Mouse (Mus musculus): Measurements from ENCODE around the gene Arnt.
"Not testable (repeated sequence)": the region's sequence is repeated elsewhere in the genome, so short reads cannot be mapped to it uniquely, and the experiment has no call there.

Arnt gene

DNA sequence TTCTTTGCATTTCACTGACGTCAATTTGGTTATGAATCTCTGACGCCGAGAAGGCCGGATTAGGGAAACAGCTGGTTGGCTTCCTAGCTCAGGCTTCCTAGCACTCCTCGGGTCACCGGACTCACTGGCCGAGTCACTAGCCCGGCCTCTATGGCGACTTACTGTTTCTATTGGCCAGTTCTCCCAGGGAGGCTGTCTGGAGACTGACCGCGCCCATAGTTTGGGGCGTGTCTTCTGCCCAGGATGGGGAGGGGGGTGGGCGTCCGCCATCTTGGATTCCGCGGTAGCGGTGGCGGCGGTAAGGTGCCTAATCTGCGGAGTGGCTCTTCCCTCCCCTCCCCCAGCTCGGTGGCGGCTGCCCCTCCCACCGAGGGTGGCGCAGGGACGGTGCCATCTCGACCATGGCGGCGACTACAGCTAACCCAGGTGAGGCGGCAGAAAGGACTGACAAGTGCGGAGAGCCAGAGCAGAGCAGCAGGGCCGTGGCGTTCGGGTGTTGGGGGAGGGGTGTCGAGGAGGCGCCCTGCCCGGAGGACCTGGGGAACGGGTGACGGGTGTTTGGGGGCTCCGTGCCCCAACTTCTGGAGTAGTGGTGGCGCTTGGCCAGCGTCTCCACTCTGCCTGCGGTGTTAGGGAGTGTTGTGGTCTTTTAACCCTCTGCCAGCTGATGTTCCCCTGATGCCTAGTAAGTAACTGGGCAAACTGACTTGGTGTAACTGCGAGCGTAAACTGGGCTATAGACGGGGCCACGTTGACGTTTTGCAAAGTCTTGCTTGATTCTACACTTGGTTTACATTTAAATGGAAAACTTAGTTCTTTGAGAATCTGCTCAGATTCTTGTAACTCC is at the start of gene Arnt:
Arnt (plus strand) TSS at position 253 of the 847 bp plus-strand sequence.
- DNase-seq (ENCODE audit: low spot score in 2 of 2) = peak; percentile 81 to 93

DNA sequence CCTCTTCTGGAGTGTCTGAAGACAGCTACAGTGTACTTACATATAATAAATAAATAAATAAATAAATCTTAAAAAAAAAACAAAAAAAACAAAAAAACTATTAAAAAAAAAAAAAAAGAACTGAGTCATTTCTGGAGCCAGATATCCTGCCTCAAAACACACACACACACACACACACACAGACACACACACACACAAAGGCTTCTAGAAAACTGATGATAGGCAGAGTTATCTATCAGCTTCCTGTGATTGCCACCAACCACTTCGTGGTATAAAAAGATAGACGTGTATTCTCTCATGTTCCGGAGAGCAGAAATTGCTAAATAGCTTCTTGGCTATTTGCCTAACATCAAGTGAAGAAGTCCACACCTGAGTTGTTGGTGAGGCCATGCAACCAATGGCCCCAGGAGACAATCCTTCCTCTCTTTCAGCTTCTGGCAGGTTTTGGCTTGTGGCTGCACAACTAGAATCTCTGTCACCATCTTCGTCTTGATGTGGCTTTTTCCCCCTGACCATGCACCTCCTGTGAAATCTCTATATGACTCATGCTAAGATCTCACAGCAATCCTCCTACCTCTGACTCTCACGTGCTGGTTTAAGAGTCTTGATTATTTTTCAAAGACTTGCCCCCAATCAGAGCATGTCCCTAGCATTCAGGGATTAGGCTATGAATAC is 48.6 kb upstream of the Arnt start:
- no peak for DNase-seq (ENCODE audit: low spot score in 2 of 2)

DNA sequence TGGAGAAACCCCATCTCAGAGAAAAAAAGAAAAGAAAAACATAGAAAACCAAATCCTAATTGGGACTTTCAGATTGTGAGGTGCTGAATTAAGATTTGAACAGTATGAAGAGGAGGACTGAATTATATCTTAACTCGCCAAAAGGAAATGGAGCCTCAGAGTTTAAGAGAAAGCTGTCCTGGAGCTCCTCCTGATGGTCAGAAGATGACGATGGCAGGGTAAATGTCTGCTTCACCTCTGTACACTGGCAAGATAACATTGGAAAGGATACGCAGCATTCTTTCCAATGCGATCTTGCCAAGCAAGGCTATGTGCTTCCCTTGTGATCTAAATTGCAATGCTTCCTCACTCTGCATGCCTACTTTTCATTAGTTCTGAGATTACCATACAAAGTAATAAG is 39.8 kb upstream of the Arnt start:
- DNase-seq (ENCODE audit: low spot score in 2 of 2) = no peak

DNA sequence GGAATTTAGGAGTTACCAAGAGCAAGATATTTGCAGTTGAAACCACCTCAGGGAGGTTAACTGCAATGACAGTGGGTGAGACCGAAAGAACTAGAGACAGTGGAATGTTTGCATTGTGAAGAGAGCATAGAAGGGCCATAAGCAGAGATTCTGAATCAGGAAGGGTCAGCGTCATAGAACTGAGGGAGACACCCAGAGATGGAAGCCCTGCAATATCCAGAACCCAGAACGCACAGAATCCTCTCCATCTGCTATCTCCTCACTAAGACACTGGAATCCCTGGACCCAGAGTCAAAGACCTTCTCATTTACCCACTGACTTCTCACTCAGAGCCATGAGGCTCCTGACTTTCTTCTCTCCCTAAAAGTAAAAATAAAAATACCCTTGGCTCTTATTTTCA is 31.4 kb upstream of the Arnt start, which contains the start of gene 4930558C23Rik:
4930558C23Rik (minus strand) TSS at position 101 of the 400 bp plus-strand sequence.
- DNase-seq (ENCODE audit: low spot score in 2 of 2) = no peak

DNA sequence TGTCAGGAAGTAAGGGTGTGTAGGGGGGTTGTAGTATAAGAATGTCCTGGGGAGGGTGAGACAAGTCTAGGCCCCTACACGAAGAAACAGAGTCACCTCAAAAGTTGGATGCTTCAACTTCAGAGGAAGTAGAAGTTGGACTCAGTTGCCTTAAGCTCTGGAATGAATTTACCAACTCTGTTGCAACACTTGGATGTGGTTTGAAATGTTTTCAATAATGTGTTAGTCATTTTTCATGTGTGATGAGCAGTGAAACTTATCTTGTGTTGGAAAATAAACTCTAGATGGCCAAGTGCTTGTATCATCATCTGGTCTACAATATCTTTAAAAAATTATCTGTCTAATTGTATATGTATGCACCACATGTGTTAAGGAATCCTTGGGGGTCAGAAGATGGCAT is 26.5 kb upstream of the Arnt start:
- no peak for DNase-seq (ENCODE audit: low spot score in 2 of 2)

DNA sequence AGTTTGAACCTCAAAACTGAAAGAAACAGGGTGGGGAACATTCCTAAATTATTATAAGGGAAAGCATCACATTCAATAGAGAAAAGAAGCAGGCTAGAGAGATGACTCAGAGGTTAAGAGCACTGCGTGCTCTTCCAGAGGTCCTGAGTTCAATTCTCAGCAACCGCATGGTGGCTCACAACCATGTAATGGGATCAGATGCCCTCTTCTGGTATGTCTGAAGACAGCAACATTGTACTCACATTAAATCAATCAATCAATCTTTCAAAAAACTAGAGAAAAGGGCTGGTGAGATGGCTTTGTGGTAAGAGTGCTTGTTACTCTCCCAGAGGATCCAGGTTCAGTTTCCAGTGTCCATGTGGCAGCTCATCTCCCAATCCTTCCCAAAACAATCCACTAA is 25.3 kb upstream of the Arnt start:
- DNase-seq (ENCODE audit: low spot score in 2 of 2) = no peak

DNA sequence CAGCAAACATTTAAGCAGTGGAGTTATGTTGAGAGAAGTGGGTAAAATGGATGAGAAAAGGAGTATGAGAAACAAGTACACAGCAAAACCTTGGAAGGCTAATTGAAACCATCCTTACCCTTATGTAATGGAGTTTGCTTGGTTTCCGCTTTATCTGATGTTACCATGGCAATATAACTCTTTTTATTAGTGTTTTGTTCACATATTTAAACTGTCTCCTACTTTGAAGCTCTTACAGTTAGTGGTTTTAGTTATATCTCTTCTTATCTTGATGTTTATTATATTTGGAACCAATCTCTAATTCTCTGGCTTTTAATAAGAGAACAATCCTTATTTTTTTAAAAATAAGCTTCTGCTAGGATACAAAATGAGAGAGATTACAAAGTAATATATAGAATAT is 21.9 kb upstream of the Arnt start:
- no peak for DNase-seq (ENCODE audit: low spot score in 2 of 2)

DNA sequence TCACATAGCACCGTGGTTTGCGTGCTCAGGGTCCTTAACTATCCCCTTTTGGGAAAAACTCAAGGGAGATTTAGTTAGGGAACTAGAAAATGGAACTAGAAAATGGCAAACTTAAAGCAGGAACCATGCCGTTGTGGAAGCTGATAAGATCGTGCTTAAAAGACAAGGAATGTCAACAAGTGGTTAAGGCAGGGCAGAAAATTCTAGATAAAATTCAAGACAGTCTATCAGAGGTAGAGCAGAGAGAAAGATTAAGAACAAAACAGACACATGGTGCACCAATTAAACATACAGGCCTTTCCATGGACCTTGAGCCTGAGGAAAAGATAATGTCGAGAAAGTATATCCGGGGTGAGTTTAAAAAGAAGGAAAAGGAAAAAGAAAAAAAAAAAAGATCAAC is 16.3 kb upstream of the Arnt start:
- DNase-seq (ENCODE audit: low spot score in 2 of 2) = no peak

DNA sequence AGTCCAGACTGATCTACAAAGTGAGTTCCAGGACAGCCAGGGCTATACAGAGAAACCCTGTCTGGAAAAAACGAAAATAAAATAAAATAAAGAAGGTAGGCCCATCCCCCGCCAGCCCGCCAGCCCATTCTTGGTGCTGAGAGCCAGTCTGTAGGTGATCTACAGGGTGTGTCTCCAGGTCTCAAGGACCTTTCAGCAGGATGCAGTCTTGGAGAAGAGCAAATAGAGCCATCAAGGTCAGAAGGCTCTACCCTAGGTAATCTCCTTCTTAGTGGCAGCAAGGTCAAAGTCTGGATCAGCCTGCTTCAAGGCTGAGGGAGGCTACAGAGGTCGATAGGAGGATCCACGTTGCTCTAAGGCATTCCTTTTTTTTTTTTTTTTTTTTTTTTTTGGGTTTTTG is 7.7 kb upstream of the Arnt start:
- not testable (repeated sequence) for DNase-seq (ENCODE audit: low spot score in 2 of 2)

DNA sequence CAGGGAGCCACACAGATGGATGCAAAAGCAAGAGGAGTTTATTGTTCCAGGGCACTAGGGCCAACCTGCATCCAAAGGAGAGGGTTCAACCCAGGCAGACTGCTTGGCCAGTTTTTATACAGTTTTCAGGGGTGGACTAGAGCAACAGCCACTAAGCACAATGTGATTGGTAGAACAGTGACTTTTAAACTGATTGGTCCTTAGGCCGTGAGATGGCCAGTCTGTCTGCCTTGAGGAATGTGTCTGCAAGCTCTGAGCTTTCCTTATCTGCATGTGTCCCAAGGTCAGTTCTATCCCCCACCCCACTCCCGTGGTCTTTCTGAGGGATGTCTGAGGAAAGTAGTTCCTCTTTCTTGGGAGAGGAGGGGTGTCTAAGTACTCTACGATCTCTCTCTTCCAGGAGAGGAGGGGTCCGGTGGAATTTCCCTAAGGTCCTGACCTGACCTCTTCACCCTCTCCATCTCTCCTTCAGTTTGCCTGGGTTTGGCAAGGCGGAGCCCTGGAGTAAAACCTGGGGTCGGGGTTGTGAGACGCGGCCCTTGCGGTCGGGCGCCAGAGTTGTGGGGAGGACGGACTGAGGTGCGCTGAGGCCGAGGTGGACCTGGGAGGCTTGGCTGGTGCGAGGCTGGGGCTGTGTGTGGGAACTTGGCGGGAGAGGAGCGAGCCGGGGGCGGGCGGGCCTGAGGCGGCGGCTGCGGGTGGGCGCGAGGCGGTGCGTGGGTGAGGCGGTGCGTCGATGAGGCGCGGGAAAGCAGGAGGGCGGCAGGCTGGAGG is 6.9 kb upstream of the Arnt start:
- DNase-seq (ENCODE audit: low spot score in 2 of 2) = not testable (repeated sequence)

DNA sequence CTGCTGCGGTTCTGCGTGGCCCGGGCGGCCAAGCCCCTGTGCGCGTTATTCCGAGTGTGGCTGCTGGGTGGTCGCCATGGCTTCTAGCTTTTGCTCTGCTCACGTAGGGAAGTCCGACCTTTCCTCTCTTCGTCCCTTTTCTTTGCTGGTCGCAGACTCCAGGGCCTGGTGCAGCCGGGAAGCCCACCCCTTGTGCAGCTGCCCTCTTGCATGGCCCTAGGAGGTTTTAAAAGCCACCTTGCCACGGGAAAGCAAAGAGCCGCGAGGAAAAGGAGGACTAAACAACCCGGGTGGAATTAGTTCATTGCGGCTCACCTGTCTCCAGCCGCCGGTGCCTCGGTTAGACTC is 6.3 kb upstream of the Arnt start:
- not testable (repeated sequence) for DNase-seq (ENCODE audit: low spot score in 2 of 2)

DNA sequence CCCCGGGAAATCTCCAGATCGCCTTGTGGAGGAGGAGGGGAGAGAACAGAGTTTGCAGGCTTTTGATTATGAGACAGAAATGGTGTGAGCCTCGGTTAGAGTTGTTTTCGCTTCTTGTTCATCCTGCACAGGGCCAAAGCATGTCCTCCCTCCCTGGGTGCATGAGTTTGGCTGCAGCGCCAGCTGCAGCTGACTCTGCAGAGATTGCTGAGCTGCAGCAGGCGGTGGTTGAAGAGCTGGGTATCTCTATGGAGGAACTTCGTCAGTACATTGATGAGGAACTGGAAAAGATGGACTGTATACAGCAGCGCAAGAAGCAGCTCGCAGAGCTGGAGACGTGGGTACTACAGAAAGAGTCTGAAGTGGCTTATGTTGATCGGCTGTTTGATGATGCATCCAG is 5.8 kb upstream of the Arnt start:
- not testable (repeated sequence) for DNase-seq (ENCODE audit: low spot score in 2 of 2)

DNA sequence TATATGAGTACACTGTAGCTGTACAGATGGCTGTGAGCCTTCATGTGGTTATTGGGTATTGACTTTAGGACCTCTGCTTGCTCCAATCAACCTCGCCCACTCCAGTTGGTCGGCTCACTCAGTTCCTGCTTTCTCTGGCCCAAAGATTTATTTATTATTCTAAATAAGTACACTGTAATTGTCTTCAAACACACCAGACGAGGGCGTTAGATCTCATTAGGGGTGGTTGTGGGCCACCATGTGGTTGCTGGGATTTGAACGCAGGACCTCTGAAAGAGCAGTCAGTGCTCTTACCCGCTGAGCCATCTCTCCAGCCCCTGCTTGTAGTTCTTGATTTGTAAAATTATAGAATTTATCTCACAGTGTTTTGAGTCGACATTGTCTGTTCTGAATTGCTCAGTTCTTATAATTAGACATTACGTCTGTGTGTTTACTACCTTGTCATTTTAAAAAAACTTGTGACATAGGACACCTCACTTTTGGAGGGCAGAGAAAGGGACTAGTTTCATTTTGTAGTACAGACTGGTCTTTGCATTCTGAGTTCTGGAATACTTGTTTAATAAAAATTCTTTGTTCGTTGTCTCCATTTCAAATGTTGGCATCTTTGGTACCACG is 780 bp upstream of the Arnt start:
- no peak for DNase-seq (ENCODE audit: low spot score in 2 of 2)

DNA sequence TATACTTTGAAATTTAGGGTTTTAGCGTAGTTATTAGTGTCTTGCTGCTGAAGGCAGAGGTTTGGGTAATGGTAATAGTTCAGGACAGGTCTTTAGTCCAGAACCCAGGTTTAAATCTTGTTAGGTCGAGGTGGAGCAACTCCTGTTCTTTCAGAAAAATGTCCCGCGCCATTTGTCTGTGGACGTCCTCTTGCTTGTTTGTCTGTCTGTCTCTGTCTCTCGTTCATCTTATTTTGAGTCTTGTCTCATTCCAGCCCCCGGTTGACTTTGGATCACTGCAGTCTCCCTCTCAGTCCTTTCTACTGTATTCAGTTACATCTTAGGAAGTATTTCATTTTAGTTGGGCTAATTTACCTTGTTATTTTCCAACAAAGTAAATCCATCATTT is 789 bp downstream of the Arnt start:
- no peak for DNase-seq (ENCODE audit: low spot score in 2 of 2)

DNA sequence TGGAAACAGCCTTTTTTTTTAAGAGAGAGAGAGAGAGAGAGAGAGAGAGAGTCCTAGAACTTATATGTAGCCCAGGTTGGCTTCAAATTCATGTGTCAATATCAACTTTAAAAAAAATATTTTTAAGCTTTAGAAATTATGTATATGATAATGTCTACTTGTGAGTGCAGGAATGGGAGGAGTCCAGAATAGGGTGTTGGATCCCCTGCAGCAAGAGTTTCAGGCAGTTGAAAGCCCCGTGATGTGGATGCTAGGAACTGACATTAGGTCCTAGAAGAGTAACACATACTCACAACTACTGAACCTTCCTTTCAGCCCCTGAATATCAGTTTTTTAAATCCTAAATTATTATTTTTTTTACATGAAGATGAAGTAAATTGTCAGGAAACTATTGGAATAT is 1.4 kb downstream of the Arnt start:
- no peak for DNase-seq (ENCODE audit: low spot score in 2 of 2)

DNA sequence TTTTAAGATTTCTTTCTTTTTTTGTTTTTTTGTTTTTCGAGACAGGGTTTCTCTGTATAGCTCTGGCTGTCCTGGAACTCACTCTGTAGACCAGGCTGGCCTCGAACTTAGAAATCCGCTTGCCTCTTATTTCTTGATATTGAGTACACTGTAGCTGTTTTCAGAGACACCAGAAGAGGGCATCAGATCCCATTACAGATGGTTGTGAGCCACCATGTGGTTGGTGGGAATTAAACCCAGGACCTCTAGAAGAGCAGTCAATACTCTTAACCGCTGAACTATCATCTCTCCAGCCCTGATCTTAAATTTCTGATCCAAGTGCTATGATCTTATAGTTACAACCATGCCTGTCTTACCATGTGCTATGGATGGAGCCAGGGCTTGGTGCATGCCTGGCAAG is 4.4 kb downstream of the Arnt start:
- DNase-seq (ENCODE audit: low spot score in 2 of 2) = not testable (repeated sequence)

DNA sequence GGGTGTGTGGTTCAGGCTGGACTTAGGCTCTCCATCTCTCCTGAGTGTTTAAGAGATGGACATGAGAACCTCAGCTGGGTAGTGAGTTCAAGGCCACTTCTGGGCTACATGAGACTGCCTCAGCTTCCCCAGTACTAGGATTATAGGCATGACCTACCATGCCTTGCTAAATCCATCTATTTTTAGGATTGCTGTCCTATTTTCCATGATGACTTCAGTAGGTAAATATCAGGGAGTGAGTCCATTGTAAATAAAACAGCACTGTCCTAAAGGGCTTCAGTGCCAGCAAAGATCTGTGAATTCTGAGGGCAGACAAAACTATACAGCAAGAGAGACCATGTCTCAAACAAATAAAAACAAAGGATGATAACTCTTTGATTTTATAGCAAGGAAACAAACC is 5.5 kb downstream of the Arnt start:
- DNase-seq (ENCODE audit: low spot score in 2 of 2) = no peak

DNA sequence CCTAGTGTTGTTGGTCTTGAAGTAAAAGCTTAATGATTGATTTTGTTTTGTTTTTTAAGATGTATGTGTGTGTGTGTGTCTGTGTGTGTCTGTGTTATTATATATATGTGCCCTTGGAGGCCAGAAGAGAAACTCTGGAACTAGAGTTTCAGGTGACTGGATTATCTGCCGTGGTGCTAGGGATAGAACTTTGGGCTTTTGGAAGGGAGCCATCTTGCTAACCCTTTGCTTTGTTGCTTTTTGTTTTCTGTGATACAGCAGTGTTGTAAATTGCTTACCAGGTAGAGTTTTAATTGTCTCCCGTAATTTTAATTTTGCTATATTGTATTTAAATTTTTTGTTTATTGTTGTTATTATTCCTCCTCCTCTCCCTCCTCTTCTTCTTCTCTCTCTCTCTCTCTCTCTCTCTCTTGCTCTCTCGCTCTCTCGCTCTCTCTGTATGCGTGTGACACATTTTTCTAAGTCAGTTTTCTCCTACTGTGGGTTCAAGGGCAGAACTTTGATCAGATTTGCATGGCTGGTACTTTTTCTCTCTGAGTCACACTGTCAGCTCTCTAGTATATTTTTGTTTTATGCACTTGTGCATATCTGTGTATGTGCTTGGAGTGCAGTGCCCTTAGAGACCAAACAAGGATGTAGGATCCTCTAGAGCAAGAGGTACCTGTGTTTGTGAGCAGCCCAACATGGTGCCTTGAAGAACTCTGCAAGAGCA is 8.4 kb downstream of the Arnt start:
- DNase-seq (ENCODE audit: low spot score in 2 of 2) = no peak

DNA sequence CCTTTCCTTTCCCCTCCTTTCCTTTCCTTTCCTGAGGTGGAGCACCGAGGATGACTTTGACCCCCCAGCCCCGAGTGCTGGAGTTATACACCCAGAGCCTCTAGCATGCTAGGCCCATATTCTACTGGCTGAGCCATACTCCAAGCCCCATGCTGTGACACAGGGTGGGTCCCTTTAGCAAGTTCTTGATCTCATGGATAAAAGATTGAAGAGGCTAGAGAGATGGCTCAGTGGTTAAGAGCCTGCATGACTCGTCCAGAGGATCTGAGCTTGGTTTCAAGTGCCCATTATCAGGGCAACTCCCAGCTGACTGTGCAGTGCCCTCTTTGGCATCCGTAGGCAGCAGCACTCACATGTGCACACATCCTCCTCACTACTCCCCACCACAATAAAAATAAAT is 11.1 kb downstream of the Arnt start:
- DNase-seq (ENCODE audit: low spot score in 2 of 2) = no peak

DNA sequence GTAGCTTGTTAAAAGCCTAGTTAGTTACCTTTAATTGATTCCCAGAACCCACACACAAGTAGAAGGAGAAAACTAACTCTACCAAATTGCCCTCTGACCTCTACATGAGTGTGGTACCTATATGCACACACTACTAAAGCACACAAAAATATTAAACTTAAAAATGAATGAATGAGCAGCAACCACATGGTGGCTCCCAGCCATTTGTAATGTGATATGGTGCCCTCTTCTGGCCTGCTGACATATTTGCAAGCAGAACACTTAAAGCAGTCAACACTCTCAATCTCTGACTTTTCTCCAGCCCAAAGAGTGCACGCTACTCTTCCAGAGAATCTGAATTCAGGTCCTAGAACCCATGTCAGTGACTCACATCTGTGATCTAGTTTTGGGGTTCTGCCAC is 16.2 kb downstream of the Arnt start:
- DNase-seq (ENCODE audit: low spot score in 2 of 2) = peak in 1 of 2 experiments; percentile 21

DNA sequence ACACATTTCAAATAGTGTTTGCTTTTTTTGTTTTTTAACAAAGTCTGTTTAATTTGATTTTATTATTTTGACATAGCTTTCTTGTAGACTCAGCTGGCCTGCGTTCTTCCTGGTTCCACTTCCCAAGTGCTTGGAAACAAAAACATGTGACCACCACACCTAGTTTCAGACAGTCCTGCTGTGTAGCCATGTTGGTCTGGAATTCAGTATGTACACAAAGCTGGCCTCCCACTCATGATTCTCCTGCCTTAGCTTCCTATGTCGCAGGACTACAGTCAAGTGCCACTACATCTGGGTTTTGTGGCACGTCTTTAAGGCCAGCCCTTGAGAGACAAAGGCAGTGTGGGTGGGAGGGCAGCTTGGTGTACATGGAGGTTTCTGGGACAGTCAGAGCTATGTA is 16.7 kb downstream of the Arnt start:
- DNase-seq (ENCODE audit: low spot score in 2 of 2) = no peak

DNA sequence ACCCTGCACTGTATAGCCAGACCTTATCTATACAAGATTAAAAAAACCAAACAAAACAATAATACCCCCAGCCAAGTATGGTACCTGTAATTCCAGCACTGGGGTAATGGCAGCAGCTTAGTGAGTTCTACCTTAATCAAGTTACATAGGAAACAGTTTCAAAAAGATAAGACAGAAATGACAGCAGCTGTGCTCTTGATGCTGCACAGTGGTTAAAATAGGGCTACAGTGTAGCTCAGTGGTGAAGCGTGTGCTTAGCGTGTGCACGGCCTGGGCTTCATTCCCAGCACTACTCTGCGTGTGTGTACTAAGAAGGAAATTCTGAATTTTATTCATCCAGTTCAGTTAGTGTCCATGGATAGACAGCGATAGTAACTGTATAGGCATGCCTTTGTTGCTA is 22.2 kb downstream of the Arnt start:
- no peak for DNase-seq (ENCODE audit: low spot score in 2 of 2)
